8 mouse cellular contexts compared by ENCODE assay signal in genomic region chr9:96758749-96759597, GRCm38 (mm10). TPM values are rescaled to one million over a fixed set of nuclear protein-coding genes. Genes with fewer than 3 reads are reported as not detected.
A peak's percentile ranks its signal among the peaks of the same experiment; 100 is the strongest.
DNase-seq lines count a peak whose midpoint lies in the region; ATAC-seq and TF ChIP-seq lines count a peak whose summit lies in the region.

No protein-coding gene starts in this region.

- H3K9ac ChIP-seq in embryonic facial prominence, embryonic 11.5 days (replicated peaks; ENCODE audit: low read length), result peak overlapping the region; percentile 48; the same call in 1 of the 2 replicates
- H3K9ac ChIP-seq in midbrain, embryonic 11.5 days (ENCODE audit: low read length), result peak overlapping the region; percentile 45; the same call in 1 of the 2 replicates

- no peaks in the 10 kb centered on the region for H3K9me3 ChIP-seq in embryonic facial prominence, embryonic 11.5 days (replicated peaks; ENCODE audit: control insufficient read depth, low read length)
- no peaks in the 10 kb centered on the region for H3K9me3 ChIP-seq in midbrain, embryonic 11.5 days (ENCODE audit: control insufficient read depth, low read length)

- peak; percentile 72 for DNase-seq in 3134 (ENCODE audit: extremely low read depth, insufficient read length, low spot score)
- peak; percentile 71 for DNase-seq in adrenal gland, postnatal 10 days
- DNase-seq in embryonic facial prominence, embryonic 11.5 days (ENCODE audit: low spot score), result peak; percentile 93
- DNase-seq in heart, adult 11 months, result peak; percentile 99
- DNase-seq in kidney, adult 11 months, result peak; percentile 83
- peak; percentile 58 for DNase-seq in left cerebral cortex, postnatal 4 days
- peak; percentile 97 for DNase-seq in midbrain, embryonic 11.5 days (ENCODE audit: low spot score, missing footprints)

- H3K36me3 ChIP-seq in embryonic facial prominence, embryonic 11.5 days (replicated peaks; ENCODE audit: control insufficient read depth, insufficient read depth, low read depth, low read length), result no peaks in the 10 kb centered on the region
- H3K36me3 ChIP-seq in midbrain, embryonic 11.5 days (ENCODE audit: control insufficient read depth, insufficient read depth, low read length), result no peaks in the 10 kb centered on the region
- no peaks in the 10 kb centered on the region for H3K36me3 ChIP-seq in small intestine, adult 2 months (ENCODE audit: control insufficient read depth, insufficient read depth, low read length)

- peak; percentile 96; the same call in 1 of the 2 replicates for TF ChIP-seq CTCF in small intestine, adult 2 months (IDR thresholded peaks at IDR 0.05; ENCODE audit: extremely low read depth, insufficient read length, insufficient replicate concordance, low read depth, low read length)

- intact Hi-C loops in left cerebral cortex, postnatal 4 days (cut with DNase I), result loop anchor here (10.0 kb wide), 1 partner anchor 84 kb away; no protein-coding TSS in a partner anchor

- WGBS in embryonic facial prominence, embryonic 11.5 days, result 12% methylated on average over 22 of the region's 22 CpGs
- WGBS in midbrain, embryonic 11.5 days, result 14% methylated on average over 22 of the region's 22 CpGs
- 24% methylated on average over 22 of the region's 22 CpGs for WGBS in small intestine, adult 2 months

- H3K27me3 ChIP-seq in embryonic facial prominence, embryonic 11.5 days (ENCODE audit: control insufficient read depth, insufficient read depth, low read length), result no peaks in the 10 kb centered on the region
- H3K27me3 ChIP-seq in midbrain, embryonic 11.5 days (ENCODE audit: control insufficient read depth, insufficient read depth, low read length), result no peaks in the 10 kb centered on the region
- H3K27me3 ChIP-seq in small intestine, adult 2 months (ENCODE audit: control insufficient read depth, insufficient read depth, low read length), result no peaks in the 10 kb centered on the region

- peak; percentile 93 for ATAC-seq in embryonic facial prominence, embryonic 11.5 days (replicated peaks; ENCODE audit: insufficient number of reproducible peaks, low FRiP score, low TSS enrichment, low read depth)
- ATAC-seq in midbrain, embryonic 11.5 days (ENCODE audit: low FRiP score), result peak; percentile 93

- no peak for TF ChIP-seq POLR2A in small intestine, adult 2 months (IDR thresholded peaks at IDR 0.05; ENCODE audit: low read depth, low read length)

- H3K4me1 ChIP-seq in embryonic facial prominence, embryonic 11.5 days (ENCODE audit: control insufficient read depth, insufficient read depth, low read length), result no peaks in the 10 kb centered on the region
- no peaks in the 10 kb centered on the region for H3K4me1 ChIP-seq in midbrain, embryonic 11.5 days (ENCODE audit: control insufficient read depth, insufficient read depth, low read length)
- peaks cover 3% of the 10 kb centered on the region; the same call in 1 of the 2 replicates for H3K4me1 ChIP-seq in small intestine, adult 2 months (ENCODE audit: control insufficient read depth, insufficient read depth, insufficient read length, low read length)

- no peak overlapping the region for H3K27ac ChIP-seq in embryonic facial prominence, embryonic 11.5 days (replicated peaks; ENCODE audit: low read depth, low read length)
- H3K27ac ChIP-seq in midbrain, embryonic 11.5 days (ENCODE audit: low read depth, low read length), result no peak overlapping the region
- H3K27ac ChIP-seq in small intestine, adult 2 months (ENCODE audit: insufficient read depth, low read depth, low read length), result peak overlapping the region; percentile 48; the same call in 1 of the 2 replicates

- peak overlapping the region; percentile 26; the same call in 1 of the 2 replicates for H3K4me3 ChIP-seq in embryonic facial prominence, embryonic 11.5 days (ENCODE audit: low read depth, low read length)
- peak overlapping the region; percentile 23; the same call in 1 of the 2 replicates for H3K4me3 ChIP-seq in midbrain, embryonic 11.5 days (ENCODE audit: low read depth, low read length)
- H3K4me3 ChIP-seq in small intestine, adult 2 months (ENCODE audit: low read depth, low read length), result peak overlapping the region; percentile 47

- H3K4me2 ChIP-seq in embryonic facial prominence, embryonic 11.5 days (ENCODE audit: low read depth, low read length), result peak overlapping the region; percentile 44
- peak overlapping the region; percentile 37 for H3K4me2 ChIP-seq in midbrain, embryonic 11.5 days

RNA-seq across cellular contexts. Expression of gene Zbtb38, which starts 6.3 kb away (rescaled TPM):
- 10 to 100 TPM; 35.7 to 37.8 TPM for total RNA-seq in adrenal gland, postnatal 10 days (2021)
- polyA plus RNA-seq in embryonic facial prominence, embryonic 11.5 days (2014; fragmentation: Nextera tagmentation; extraction: Ambion mirVana), result 8.8 and 9.3 TPM in 2 replicates
- 10 to 100 TPM; 65.6 to 66.3 TPM for total RNA-seq in left cerebral cortex, postnatal 4 days (2021)
- polyA plus RNA-seq in midbrain, embryonic 11.5 days (2014; fragmentation: Nextera tagmentation; extraction: Ambion mirVana), result 11.3 and 11.9 TPM in 2 replicates
- polyA plus RNA-seq in small intestine, adult 2 months (2012; rRNA removed), result 3.8 and 7.7 TPM in 2 replicates
